Mouse (Mus musculus) Patski (cell line): Measurements from ENCODE around the gene Sf3b1. TPM values are rescaled to one million over a fixed set of nuclear protein-coding genes. Genes with fewer than 3 reads are reported as not detected.
"Not testable (repeated sequence)": the region's sequence is repeated elsewhere in the genome, so short reads cannot be mapped to it uniquely, and the experiment has no call there.

Experiments used
- ATAC-seq: fragments of 100-300 bp; one replicate; pipeline ENCODE4 v1.8.0; 2021
- CTCF ChIA-PET: fragments of 350-600 bp; sonication (Branson Sonifier 250); formaldehyde crosslinking; loops from one replicate; lab custom pipeline; 2022; ENCODE audit warnings: inconsistent platforms; lab: Charles Lee
- POLR2A ChIA-PET: fragments of 350-600 bp; sonication (Branson Sonifier 250); formaldehyde crosslinking; loops from one replicate; lab custom pipeline; 2022; ENCODE audit warnings: antibody characterized with exemption, inconsistent platforms; lab: Charles Lee
- DNase-seq: peaks from one replicate; pipeline ENCODE4 v3.0.0-alpha.2; 2011; ENCODE audit warnings: low read depth, low spot score
- H3K27me3 ChIP-seq: fragments of 371-371 bp; one replicate; pipeline ENCODE4 v1.5.1; 2021
- CTCF ChIP-seq: fragments of 100-300 bp; IDR thresholded peaks from one replicate; pipeline ENCODE4 v1.5.1; 2021
- in situ Hi-C: fragments of 300-500 bp; cut with MboI; formaldehyde crosslinking; loops from 3 replicates; pipeline ENCODE4 v1.11.1; 2018; ENCODE audit warnings: low pct_unique_long_range_greater_than_20kb, mixed read lengths
- polyA plus RNA-seq: library from polyadenylated mRNA; unstranded; gene quantifications from one replicate; pipeline ENCODE4 v1.2.3, GENCODE M21; 2021

The Sf3b1 gene
- 147 TPM for polyA plus RNA-seq

- no peaks in the 10 kb centered on the region for H3K27me3 ChIP-seq
- in situ Hi-C loops = no loop called here
- ATAC-seq (peak; percentile 87), DNase-seq (peak; percentile 73)
- TF ChIP-seq CTCF = no peak
- ChIA-PET CTCF (no interaction called here), POLR2A (no interaction called here)
Observed at GRCm38 (mm10) chr1:55027253-55027801, at the start of gene Sf3b1. Gene Sf3b1, minus strand, starts transcription at chr1:55027481.

GRCm38 (mm10) chr1:55076395-55076743 is 49.1 kb upstream of the Sf3b1 start:
- in situ Hi-C loops = loop anchor here (25.0 kb wide), 1 partner anchor 311 kb away; no protein-coding TSS in a partner anchor
- peak; percentile 50 for DNase-seq
- CTCF ChIA-PET = interaction anchor here (1.2 to 1.6 kb wide), 2 partner anchors 8 to 9 kb away, joined by 5 to 6 read pairs; no protein-coding TSS in a partner anchor
- no peaks in the 10 kb centered on the region for H3K27me3 ChIP-seq
- TF ChIP-seq CTCF = no peak
- POLR2A ChIA-PET = interaction anchor here (0.6 to 1.4 kb wide), 4 partner anchors 9 to 248 kb away, joined by 3 to 6 read pairs (median 4); no protein-coding TSS in a partner anchor
- ATAC-seq = peak; percentile 29

- no peak for DNase-seq
- ChIA-PET CTCF (interaction anchor here (1.2 to 1.6 kb wide), 2 partner anchors 8 to 10 kb away, joined by 5 to 6 read pairs; no protein-coding TSS in a partner anchor), POLR2A (interaction anchor here (0.6 to 0.9 kb wide), 2 partner anchors 10 to 29 kb away, joined by 4 to 6 read pairs; no protein-coding TSS in a partner anchor)
- no peak for ATAC-seq
- in situ Hi-C loops = loop anchor here (25.0 kb wide), 1 partner anchor 311 kb away; no protein-coding TSS in a partner anchor
- no peaks in the 10 kb centered on the region for H3K27me3 ChIP-seq
- no peak for TF ChIP-seq CTCF
Observed at GRCm38 (mm10) chr1:55075652-55076394, 48.5 kb upstream of the Sf3b1 start.

- no peak for DNase-seq
- CTCF ChIA-PET = interaction anchor here (0.7 kb wide), 1 partner anchor 173 kb away, joined by 3 read pairs; no protein-coding TSS in a partner anchor
Observed at GRCm38 (mm10) chr1:55074757-55075156, 47.5 kb upstream of the Sf3b1 start.

GRCm38 (mm10) chr1:55072328-55072727 is 45.0 kb upstream of the Sf3b1 start:
- ATAC-seq, DNase-seq, POLR2A ChIA-PET, in situ Hi-C loops, CTCF ChIA-PET, H3K27me3 ChIP-seq: not testable (repeated sequence)

More at GRCm38 (mm10) chr1:55074757-55075156, 47.5 kb upstream of the Sf3b1 start:
- POLR2A ChIA-PET = no interaction called here
- in situ Hi-C loops = loop anchor here (25.0 kb wide), 1 partner anchor 313 kb away; no protein-coding TSS in a partner anchor
- ATAC-seq = peak; percentile 50
- H3K27me3 ChIP-seq = no peaks in the 10 kb centered on the region
- no peak for TF ChIP-seq CTCF

GRCm38 (mm10) chr1:55061772-55062171 is 34.5 kb upstream of the Sf3b1 start:
- no peak for DNase-seq
- ATAC-seq = no peak
- ChIA-PET POLR2A (no interaction called here), CTCF (interaction anchor here (1.1 kb wide), 1 partner anchor 9 kb away, joined by 3 read pairs; no protein-coding TSS in a partner anchor)
- no peak for TF ChIP-seq CTCF
- no peaks in the 10 kb centered on the region for H3K27me3 ChIP-seq
- in situ Hi-C loops = no loop called here

- H3K27me3 ChIP-seq = no peaks in the 10 kb centered on the region
- ChIA-PET CTCF (interaction anchor here (1.1 kb wide), 1 partner anchor 9 kb away, joined by 3 read pairs; no protein-coding TSS in a partner anchor), POLR2A (interaction anchor here (1.1 kb wide), 1 partner anchor 13 kb away, joined by 4 read pairs; no protein-coding TSS in a partner anchor)
- no peak for TF ChIP-seq CTCF
- DNase-seq (no peak), ATAC-seq (no peak)
- in situ Hi-C loops = no loop called here
Observed at GRCm38 (mm10) chr1:55061099-55061498, 33.8 kb upstream of the Sf3b1 start.

- ATAC-seq, H3K27me3 ChIP-seq, DNase-seq, CTCF ChIA-PET, in situ Hi-C loops: not testable (repeated sequence)
- POLR2A ChIA-PET = interaction anchor here (0.6 kb wide), 1 partner anchor 51 kb away, joined by 3 read pairs; no protein-coding TSS in a partner anchor
Observed at GRCm38 (mm10) chr1:55058383-55058782, 31.1 kb upstream of the Sf3b1 start.

- ChIA-PET CTCF (no interaction called here), POLR2A (interaction anchor here (0.7 kb wide), 1 partner anchor 48 kb away, joined by 3 read pairs; no protein-coding TSS in a partner anchor)
- H3K27me3 ChIP-seq = no peaks in the 10 kb centered on the region
- no peak for DNase-seq
- in situ Hi-C loops = no loop called here
- no peak for ATAC-seq
- TF ChIP-seq CTCF = no peak
Observed at GRCm38 (mm10) chr1:55055322-55056115, 28.2 kb upstream of the Sf3b1 start.

- no peaks in the 10 kb centered on the region for H3K27me3 ChIP-seq
- in situ Hi-C loops = no loop called here
- DNase-seq (no peak), ATAC-seq (no peak)
- ChIA-PET POLR2A (interaction anchor here (0.6 kb wide), 1 partner anchor 366 kb away, joined by 10 read pairs; no protein-coding TSS in a partner anchor), CTCF (no interaction called here)
- TF ChIP-seq CTCF = no peak
Observed at GRCm38 (mm10) chr1:55053596-55053995, 26.3 kb upstream of the Sf3b1 start.
